Mouse (Mus musculus) T-helper 17 cell (primary cell): ENCODE results near the gene Cst13.

Experiments used
- in situ Hi-C, 2 experiments: fragments of 300-600 bp; cut with MboI, MseI; formaldehyde crosslinking; loops; 1 replicate in 1 of 2; 2 replicates in 1 of 2; pipeline ENCODE4 v1.15.1; 2025; ENCODE audit warnings: high pct_unique_total_duplicates in 2 of 2

Gene Cst13

DNA sequence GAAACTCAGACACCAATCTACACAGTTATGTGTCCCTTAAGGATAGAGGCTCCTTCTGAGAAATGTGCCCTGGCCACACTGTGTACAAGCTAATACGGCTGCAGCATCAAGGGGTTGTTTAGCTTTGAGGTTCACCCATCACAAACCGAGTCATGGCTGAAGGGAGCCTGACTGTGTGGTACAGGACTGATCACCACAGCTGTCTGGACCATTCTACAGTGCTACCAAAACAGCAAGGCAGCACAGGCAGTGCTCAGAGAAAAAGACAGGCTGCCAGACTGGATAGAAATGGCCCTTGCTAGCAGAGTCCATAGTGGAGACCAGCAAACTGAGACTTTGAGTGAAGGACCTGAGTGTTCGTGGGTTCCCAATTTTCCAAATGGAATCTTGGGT, 54.3 kb downstream of the Cst13 start:
- in situ Hi-C loops, result loop anchor here (5.0 to 25.0 kb wide), 4 partner anchors 189 to 1688 kb away; partner anchors contain the start of genes Cst7 (in 1 of the 2), Gm10130 (in 1 of the 2) and Gzf1 (in 1 of the 2)

DNA sequence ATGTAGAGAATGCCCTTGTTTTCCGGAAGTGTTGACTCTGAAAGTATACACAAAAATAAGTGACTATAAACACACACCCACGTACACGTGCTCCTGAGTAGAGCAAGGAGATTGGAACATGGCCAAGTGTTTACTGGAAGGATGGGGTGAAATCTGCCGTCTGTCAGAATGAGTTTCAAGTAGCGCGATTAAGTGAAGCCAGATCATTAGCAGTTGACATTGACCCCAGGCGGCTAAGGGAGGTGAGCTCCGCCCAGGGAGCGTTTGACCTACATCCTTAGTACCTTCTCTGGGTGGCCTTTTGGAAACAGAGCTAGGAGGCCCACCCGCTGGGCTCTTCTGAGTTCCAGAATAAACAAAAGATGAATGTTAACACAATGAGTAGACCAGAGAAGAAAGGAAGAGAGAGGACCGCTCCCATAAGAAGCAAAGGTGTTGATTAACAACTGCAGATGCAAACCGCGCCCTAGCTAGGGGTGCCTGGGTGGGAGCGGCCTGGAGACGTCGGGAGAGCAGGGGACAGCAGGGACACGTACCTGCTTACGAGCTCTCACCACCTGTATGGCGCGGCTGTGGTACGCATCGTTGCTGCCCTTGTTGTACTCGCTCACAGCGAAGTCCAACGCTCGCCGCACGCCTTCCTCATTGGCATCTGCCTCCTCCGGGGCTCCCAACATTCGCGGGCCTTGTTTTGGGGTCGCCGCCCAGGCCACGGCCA, 54.9 kb downstream of the Cst13 start:
- in situ Hi-C loops, result loop anchor here (5.0 to 25.0 kb wide), 4 partner anchors 190 to 1688 kb away; partner anchors contain the start of genes Cst7 (in 1 of the 2), Gm10130 (in 1 of the 2) and Gzf1 (in 1 of the 2)

DNA sequence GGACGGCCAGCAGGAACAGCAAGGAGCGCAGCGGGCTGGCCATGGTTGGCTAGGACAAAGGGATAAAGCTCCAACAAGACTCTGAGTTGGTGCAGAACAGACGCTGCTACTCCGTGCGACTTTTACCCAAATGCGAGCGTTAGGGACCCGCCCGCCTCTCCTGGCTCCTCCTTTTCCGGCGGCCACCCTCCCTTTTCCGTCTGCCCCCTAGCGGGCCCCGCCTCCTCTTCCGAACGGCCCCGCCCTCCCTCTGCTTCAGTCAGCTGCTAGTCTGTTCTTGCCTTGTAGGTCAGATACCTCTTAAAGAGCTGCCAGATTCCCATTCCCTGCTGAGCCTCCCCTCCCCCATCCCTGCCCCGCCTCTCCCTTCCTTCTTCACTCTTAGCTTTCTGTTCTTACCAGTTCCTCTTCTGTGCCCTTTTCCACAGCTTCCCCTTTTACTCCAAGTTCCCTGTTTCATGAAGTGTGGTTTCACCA, 55.5 kb downstream of the Cst13 start, which contains the start of gene Cst3:
Cst3 (minus strand) TSS at position 358 of the 477 bp plus-strand sequence.
- in situ Hi-C loops, result loop anchor here in 1 of 2 experiments (10.0 kb wide), 1 partner anchor 191 kb away; the partner anchor contains the start of gene Gzf1

DNA sequence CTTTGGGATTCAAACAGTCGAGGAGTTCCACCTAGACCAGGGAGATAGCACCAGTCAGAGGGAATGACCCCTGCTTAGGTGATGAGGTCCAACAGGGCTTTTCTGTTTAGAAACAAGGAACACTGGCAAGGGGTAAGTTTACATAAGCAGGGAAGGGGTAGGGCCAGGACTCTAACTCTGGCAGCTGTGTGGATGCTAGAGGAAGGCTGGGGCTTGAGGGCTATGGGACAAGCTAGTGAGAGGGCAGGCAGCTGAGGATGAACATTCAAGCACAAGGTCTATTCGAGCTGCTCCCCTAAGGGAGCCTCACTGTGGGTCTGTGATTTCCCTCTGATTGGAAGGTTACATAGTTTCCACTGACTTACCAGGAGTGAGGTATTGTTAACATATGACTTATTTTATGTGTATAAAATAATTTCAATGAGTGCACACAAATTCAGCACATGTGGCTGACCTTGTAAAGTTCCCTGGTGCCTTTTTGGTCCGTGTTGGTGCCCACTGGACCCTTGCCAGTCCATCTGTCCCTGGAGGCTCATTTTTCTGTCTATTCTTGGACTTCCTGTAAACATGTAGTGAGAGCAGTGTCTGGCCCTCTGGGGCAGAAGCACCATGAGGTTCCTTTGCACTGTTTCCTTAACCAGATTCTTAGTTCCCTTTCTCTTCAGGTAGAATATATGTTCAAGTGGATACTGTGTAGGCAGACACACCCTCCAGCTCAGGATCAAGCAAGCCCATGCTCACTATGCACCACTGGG, 57.3 kb downstream of the Cst13 start:
- in situ Hi-C loops, result loop anchor here in 1 of 2 experiments (10.0 kb wide), 1 partner anchor 192 kb away; the partner anchor contains the start of gene Gzf1

DNA sequence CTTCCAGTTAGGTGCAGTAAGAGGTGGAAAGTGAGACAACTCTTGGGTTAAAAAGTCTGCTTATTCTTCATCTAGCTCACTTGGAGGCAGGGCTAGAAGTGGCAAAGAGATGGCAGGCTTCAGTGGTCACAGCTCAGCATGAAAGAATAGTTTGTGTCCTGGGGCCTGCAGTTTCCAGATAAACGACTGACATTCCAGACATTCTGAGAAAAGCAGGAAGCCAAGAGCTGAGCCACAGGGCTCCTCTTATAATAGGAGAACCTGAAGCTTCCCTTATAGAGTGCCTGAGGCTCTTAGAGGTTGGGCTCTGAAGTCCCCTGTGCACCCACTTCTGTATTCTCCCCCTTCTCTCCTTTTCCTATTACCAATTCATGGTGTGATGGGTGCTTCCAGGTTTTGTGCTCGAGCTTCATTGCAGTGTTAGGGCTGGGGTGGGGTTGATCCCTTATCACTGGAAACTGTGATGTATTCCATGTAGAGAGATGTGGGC, 58.8 kb downstream of the Cst13 start:
- in situ Hi-C loops, result loop anchor here in 1 of 2 experiments (10.0 kb wide), 1 partner anchor 194 kb away; the partner anchor contains the start of gene Gzf1

DNA sequence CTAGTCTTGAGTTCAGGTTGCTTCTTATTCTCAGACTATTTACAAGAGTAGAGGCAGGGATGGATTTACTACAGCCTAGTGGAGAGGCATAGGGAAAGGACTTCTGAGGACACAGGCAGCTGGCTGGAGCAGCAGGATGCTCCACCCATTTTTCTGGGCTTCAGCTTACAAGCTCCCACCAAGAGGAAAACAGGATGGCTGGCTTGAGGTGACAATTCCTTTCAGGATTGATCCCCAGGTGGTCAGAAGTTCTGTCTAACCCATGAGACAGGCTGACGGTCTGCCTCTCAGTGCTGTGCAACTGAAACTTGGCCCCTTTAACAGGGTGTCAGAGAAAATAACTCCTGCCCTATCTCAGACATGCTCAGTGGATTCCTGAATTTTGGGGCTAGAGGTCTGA, 59.3 kb downstream of the Cst13 start:
- in situ Hi-C loops, result loop anchor here in 1 of 2 experiments (10.0 kb wide), 1 partner anchor 194 kb away; the partner anchor contains the start of gene Gzf1
